Mouse (Mus musculus) embryonic facial prominence, embryonic 11.5 days (tissue): ENCODE results near the gene Myh13. TPM values are rescaled to one million over a fixed set of nuclear protein-coding genes. Genes with fewer than 3 reads are reported as not detected.

ENCODE experiments used
- ATAC-seq: fragments of 200-750 bp; cut with Nextera tagmentation; replicated peaks from 2 replicates; pipeline ENCODE4 v1.8.0; 2017; ENCODE audit warnings: low read depth; ENCODE audit not compliant: insufficient number of reproducible peaks, low FRiP score, low TSS enrichment
- DNase-seq: peaks from one replicate; pipeline ENCODE4 v3.0.0-alpha.2; 2015; ENCODE audit warnings: low spot score
- H3K27ac ChIP-seq: fragments of 300-500 bp; sonication (generic); replicated peaks from 2 replicates; pipeline ENCODE4 v1.5.1; 2014; ENCODE audit warnings: mild to moderate bottlenecking, low read depth, low read length, control low read depth
- H3K27me3 ChIP-seq: fragments of 300-500 bp; sonication (generic); 2 replicates; pipeline ENCODE4 v1.6.1; 2014; ENCODE audit warnings: mild to moderate bottlenecking, low read length, moderate library complexity, mixed read lengths; ENCODE audit not compliant: control insufficient read depth, insufficient read depth
- H3K36me3 ChIP-seq: fragments of 300-500 bp; sonication (generic); replicated peaks from 2 replicates; pipeline ENCODE4 v1.6.1; 2014; ENCODE audit warnings: low read depth, mild to moderate bottlenecking, low read length, moderate library complexity, mixed read lengths; ENCODE audit not compliant: control insufficient read depth, insufficient read depth
- H3K4me1 ChIP-seq: fragments of 300-500 bp; sonication (generic); 2 replicates; pipeline ENCODE4 v1.6.1; 2014; ENCODE audit warnings: low read length, mixed read lengths; ENCODE audit not compliant: control insufficient read depth, insufficient read depth
- H3K4me2 ChIP-seq: fragments of 300-500 bp; sonication (generic); 2 replicates; pipeline ENCODE4 v1.6.1; 2014; ENCODE audit warnings: low read depth, mild to moderate bottlenecking, control low read depth, low read length, moderate library complexity
- H3K4me3 ChIP-seq: fragments of 300-500 bp; sonication (generic); 2 replicates; pipeline ENCODE4 v1.5.1; 2014; ENCODE audit warnings: low read depth, low read length, control low read depth
- H3K9ac ChIP-seq: fragments of 300-500 bp; sonication (generic); replicated peaks from 2 replicates; pipeline ENCODE4 v1.6.1; 2014; ENCODE audit warnings: mild to moderate bottlenecking, control low read depth, low read length
- H3K9me3 ChIP-seq: fragments of 300-500 bp; sonication (generic); replicated peaks from 2 replicates; pipeline ENCODE4 v1.6.1; 2016; ENCODE audit warnings: mild to moderate bottlenecking, low read length, inconsistent platforms, mixed read lengths; ENCODE audit not compliant: control insufficient read depth
- WGBS: fragments of 180-500 bp; shearing (Covaris S2); extraction: QIAGEN DNeasy Blood & Tissue Kit; methylation state at CpG from one replicate; pipeline ENCODE4 v1.1.7; 2014; 5-methylcytosine and 5-hydroxymethylcytosine counted together
- polyA plus RNA-seq: library from polyadenylated mRNA; unstranded; fragments of >200 nt; fragmentation: Nextera tagmentation; extraction: Ambion mirVana; gene quantifications from 2 replicates; pipeline ENCODE4 v1.2.1, GENCODE M21; 2014

Gene Myh13
- polyA plus RNA-seq, 1 experiment from 2014 or later: not detected

DNA sequence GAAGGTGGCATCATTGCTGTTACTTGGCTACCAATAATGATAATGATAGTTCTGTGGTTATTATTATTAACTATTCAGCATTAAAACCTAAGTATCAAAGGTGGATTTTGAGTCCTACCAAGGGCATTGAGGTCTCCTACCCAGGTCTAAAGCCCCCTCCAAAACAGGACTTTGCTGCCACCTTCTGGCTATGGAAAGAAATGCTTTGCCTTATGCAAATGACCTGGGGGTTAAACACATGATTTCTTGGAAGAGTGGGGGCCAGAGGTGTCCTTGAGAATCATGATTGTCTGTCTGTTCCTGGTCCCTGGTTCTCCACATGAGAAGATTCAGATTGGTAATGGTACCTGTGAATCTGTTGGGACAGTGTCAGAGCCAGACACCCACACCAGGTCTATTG, 54.9 kb downstream of the Myh13 start:
- ATAC-seq: no peak

DNA sequence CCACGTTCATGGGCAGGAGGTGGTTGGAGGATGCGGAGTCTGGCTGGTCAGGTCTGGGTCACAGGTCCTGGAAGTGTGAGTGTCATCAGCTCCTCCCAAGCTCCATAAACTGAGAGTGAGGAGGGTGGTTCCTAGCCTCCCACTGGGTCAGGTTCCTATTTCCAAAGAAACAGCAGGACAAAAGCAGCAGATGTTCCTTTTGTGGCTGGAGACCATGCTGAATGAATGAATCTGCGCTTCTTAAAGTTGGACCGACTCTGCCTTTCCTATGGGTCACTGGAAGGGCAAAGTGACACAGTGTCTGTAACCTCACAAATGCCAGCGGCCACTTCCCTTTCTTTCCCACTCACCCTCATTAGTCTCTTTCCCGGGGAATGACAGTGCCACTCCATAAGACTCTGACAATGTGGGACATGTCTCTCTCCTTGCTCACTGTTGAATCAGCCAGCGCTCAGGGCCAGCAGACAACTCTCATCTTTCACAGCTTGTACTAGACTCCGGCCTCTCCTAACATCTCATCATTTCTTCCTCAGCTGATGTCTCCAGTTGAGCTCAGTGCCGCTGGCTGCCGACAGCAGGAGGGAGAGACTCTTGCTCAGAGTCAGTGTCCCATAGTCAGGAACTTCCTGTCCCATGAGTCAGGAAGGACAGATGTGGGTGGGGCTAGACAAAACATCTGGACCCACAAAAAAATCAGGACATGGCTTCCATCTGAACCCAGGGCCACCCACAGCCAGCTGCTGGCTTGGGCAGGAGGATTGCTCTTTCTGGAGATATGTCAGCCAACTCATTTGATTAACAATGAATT, 58.4 kb downstream of the Myh13 start:
- Histone ChIP-seq H3K27ac (no peak overlapping the region), H3K27me3 (no peaks in the 10 kb centered on the region), H3K9ac (no peak overlapping the region), H3K4me1 (no peaks in the 10 kb centered on the region), H3K4me2 (no peak overlapping the region), H3K36me3 (no peaks in the 10 kb centered on the region), H3K9me3 (no peaks in the 10 kb centered on the region), H3K4me3 (no peak overlapping the region)
- 49% methylated on average over 10 of the region's 10 CpGs for WGBS
- ATAC-seq: no peak
- no peak for DNase-seq

More for the DNA sequence above, 54.9 kb downstream of the Myh13 start:
- DNase-seq: peak; percentile 63
- no peak overlapping the region for H3K4me3 ChIP-seq
- no peaks in the 10 kb centered on the region for H3K4me1 ChIP-seq
- H3K9me3 ChIP-seq: no peaks in the 10 kb centered on the region
- H3K27me3 ChIP-seq: no peaks in the 10 kb centered on the region
- no peak overlapping the region for H3K4me2 ChIP-seq
- no peak overlapping the region for H3K27ac ChIP-seq
- H3K36me3 ChIP-seq: no peaks in the 10 kb centered on the region
- no peak overlapping the region for H3K9ac ChIP-seq

DNA sequence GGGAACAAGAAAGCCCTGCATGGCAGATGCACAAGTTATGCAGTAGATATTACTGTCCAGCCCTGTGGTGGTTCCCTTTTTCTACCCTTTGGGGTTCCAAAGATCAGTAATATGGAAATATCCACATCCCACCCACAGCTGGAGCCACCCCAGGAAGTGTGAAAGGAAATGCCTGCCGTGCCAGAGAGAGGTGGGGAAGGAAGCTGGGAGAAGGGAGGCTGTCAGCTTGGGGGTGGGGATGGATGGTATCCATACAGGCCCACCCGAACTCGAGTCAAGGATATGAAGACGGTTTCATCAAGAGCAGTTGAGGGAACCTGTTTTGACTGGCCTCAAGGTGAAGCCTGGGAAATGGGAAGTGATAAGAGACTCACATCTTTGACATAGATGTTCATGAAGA, 60.4 kb downstream of the Myh13 start:
- no peak for ATAC-seq
- WGBS: 71% methylated on average over 4 of the region's 4 CpGs
- no peaks in the 10 kb centered on the region for H3K27me3 ChIP-seq

DNA sequence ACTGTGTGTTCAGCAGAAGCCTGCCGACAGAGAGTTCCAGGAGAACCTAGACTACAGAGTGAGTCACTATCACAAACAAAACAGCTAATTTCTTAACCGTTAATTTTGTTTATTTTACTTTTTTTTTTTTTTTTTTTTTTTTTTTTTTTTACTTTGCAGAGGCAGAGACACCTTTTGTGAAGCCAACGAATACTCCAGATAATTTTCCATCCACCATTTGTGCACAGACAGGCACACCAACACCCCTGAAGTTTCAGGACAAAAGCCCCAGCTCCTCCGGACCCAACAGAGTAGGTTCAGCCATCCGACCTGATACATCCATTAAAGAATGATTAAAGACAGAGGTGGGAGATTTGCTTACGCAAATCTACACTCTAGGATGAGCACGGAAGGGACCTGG, 63.2 kb downstream of the Myh13 start:
- no peaks in the 10 kb centered on the region for H3K36me3 ChIP-seq
- H3K27me3 ChIP-seq: no peaks in the 10 kb centered on the region
- no peak overlapping the region for H3K4me3 ChIP-seq
- no peak for DNase-seq
- no peaks in the 10 kb centered on the region; the same call in 1 of the 2 replicates for H3K9me3 ChIP-seq
- no peak for ATAC-seq
- no peak overlapping the region for H3K4me2 ChIP-seq
- WGBS: 81% methylated on average over 7 of the region's 7 CpGs
- H3K9ac ChIP-seq: no peak overlapping the region
- H3K27ac ChIP-seq: no peak overlapping the region
- H3K4me1 ChIP-seq: no peaks in the 10 kb centered on the region

More for the DNA sequence above, 60.4 kb downstream of the Myh13 start:
- no peaks in the 10 kb centered on the region for H3K9me3 ChIP-seq
- no peaks in the 10 kb centered on the region for H3K36me3 ChIP-seq
- H3K4me1 ChIP-seq: no peaks in the 10 kb centered on the region
- DNase-seq: no peak
- no peak overlapping the region for H3K9ac ChIP-seq
- H3K4me2 ChIP-seq: no peak overlapping the region
- no peak overlapping the region for H3K27ac ChIP-seq
- H3K4me3 ChIP-seq: no peak overlapping the region

DNA sequence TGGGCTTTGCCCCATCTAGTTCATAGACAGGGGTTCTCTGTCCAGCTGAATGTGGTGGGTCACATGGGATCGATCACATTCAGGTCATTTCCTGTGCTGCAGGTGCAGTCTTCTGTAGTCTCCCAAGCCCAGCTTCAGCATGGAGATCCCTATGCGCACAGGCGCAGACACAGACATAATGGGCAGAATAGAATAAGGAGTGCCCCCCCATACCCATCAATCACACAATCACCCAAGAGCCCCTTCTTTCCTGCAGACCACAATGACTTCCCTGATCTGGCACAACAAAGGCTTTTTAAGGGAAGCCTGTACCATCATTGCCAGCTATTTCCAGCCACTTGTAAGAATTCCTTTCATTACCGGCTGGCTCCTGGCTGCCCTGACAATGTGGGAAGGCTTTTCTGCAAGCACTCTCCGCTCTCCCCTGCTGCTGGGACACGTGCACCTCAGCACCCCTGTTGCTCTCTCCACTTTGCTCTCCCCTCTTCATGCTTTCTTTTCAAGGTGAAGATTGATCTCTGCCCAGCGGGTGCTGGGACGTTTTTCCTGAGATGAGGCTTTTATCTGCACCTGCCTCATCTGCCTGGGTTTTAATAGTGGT, 65.5 kb downstream of the Myh13 start:
- 38% methylated on average over 8 of the region's 8 CpGs for WGBS
- no peaks in the 10 kb centered on the region for H3K4me1 ChIP-seq
- DNase-seq (no peak), ATAC-seq (no peak)
- H3K36me3 ChIP-seq: no peaks in the 10 kb centered on the region
- H3K27me3 ChIP-seq: no peaks in the 10 kb centered on the region
- no peak overlapping the region for H3K27ac ChIP-seq
- no peak overlapping the region for H3K4me2 ChIP-seq
- H3K9me3 ChIP-seq: no peaks in the 10 kb centered on the region; the same call in 1 of the 2 replicates
- H3K9ac ChIP-seq: no peak overlapping the region
- no peak overlapping the region for H3K4me3 ChIP-seq

DNA sequence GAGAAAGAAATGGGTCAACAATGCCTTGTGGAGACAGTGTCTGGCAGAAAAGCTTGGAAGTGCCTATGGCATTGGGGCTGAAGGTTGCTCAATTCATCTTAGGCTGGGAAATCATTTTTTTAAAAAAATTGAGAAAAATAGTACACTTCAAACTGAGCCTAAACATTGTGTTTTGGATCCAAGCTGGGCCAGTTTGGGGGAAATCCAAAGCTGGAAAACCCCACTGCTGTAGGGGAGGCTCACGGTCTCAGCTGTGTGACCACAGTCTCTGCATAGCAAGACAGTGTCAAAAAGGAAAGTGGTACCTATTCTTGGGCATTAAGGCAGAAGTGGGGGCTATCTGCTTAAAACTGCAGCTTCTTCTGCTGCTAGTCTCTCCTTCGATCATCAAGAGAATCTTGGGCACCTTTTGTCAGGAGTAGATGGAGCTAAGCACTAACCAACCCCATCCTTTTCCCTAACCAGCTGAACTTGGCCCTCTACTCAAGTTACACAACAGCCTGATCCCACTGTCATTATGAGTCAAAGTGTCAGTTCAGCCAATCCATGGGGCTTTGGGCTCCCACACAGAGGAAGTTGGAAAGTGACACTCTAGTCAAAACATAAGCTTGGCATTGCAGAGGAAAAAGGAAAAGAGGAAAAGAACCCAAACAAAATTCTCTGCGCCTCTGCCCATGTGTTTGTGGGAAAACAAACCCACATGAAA, 69.4 kb downstream of the Myh13 start:
- H3K36me3 ChIP-seq: no peaks in the 10 kb centered on the region
- no peaks in the 10 kb centered on the region; the same call in 1 of the 2 replicates for H3K9me3 ChIP-seq
- WGBS: 68% methylated on average over 3 of the region's 3 CpGs
- H3K4me1 ChIP-seq: no peaks in the 10 kb centered on the region
- no peak overlapping the region for H3K9ac ChIP-seq
- DNase-seq: no peak
- no peak overlapping the region for H3K4me3 ChIP-seq
- ATAC-seq: no peak
- H3K27me3 ChIP-seq: no peaks in the 10 kb centered on the region
- H3K4me2 ChIP-seq: no peak overlapping the region
- no peak overlapping the region for H3K27ac ChIP-seq

DNA sequence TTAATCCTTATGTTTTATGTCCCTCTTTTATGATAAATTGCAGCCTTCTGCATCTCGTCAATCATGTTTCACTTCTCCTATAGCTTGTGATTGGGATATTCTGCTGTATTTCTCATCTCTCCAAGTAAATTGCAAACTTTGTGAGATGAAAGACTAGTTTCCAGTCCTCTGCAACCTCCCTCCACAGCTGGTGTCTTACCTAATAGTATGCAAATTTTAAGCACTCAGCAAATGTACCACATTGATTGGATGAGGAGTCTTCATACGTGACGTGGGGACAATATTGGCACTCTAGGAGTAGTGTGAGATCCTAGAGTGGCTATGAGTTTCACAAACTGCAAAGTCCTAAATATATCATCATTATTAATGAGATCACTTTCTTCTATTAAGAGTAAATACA, 70.9 kb downstream of the Myh13 start:
- Histone ChIP-seq H3K4me2 (no peak overlapping the region), H3K4me1 (no peaks in the 10 kb centered on the region), H3K27me3 (no peaks in the 10 kb centered on the region), H3K27ac (no peak overlapping the region), H3K4me3 (no peak overlapping the region), H3K9me3 (no peaks in the 10 kb centered on the region; the same call in 1 of the 2 replicates), H3K9ac (no peak overlapping the region), H3K36me3 (no peaks in the 10 kb centered on the region)
- 87% methylated on average over 3 of the region's 3 CpGs for WGBS
- no peak for ATAC-seq
- no peak for DNase-seq

DNA sequence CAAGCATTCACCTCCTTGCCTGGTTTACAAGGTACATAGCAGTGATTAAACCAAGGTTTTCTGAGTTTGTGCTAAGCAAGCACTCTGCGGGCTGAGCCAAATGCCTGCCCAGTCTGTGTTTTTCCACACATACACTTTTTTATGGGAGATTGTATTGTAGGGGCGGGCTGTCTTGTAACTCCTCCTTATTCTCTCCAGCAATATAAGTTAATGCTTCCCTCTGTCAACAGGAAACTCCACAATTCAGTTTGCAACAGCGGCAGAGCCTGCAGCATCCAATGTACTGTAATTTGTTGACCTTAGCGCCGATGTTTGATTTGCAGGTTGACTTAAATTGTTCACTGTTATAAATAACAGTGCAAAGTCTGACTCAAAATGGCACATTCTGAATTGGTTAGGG, 79.5 kb downstream of the Myh13 start:
- ATAC-seq (no peak), DNase-seq (no peak)
- Histone ChIP-seq H3K4me1 (no peaks in the 10 kb centered on the region), H3K9ac (no peak overlapping the region), H3K9me3 (no peaks in the 10 kb centered on the region), H3K27me3 (no peaks in the 10 kb centered on the region), H3K27ac (no peak overlapping the region), H3K36me3 (no peaks in the 10 kb centered on the region), H3K4me2 (no peak overlapping the region), H3K4me3 (no peak overlapping the region)
- WGBS: 82% methylated on average over 5 of the region's 5 CpGs
